Mouse (Mus musculus) layer of hippocampus, adult 18-20 months (tissue): ENCODE data around the gene Evi5. TPM values are rescaled to one million over a fixed set of nuclear protein-coding genes. Genes with fewer than 3 reads are reported as not detected.

Experiments used
- DNase-seq, 2 experiments: peaks; one replicate each; pipeline ENCODE4 v3.0.0; 2022; ENCODE audit warnings: low spot score in 2 of 2
- total RNA-seq, 2 experiments: library from RNA; stranded (reverse); gene quantifications; 2 replicates each; pipeline ENCODE4 v1.2.3; 2021

Gene Evi5
- total RNA-seq, 2 experiments from 2014 or later, result 62.7 to 65.5 TPM

GRCm38 (mm10) chr5:107873886-107874302 lies 1.0 kb downstream of the Evi5 start:
- peak in 1 of 2 experiments; percentile 17 for DNase-seq

GRCm38 (mm10) chr5:107873330-107873729 lies 1.6 kb downstream of the Evi5 start:
- DNase-seq, result no peak

DNA sequence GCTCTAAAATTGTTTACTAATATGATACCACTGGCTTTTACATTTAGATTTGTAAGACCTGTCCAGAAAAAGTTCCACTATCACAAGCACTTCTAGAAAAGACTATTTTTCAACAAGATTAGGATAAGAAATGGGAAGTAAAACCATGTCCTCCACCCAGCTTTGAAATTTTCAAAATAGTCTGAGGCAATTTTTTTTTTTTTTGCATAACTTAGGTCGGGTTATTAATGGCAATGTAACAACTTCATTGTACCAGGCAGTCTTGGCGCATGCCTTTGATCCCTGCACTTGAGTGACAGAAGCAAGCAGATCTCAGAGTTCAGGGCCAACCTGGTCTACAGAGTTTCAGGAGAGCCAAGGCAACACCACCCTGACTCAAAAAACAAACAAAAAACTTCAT lies 5.2 kb downstream of the Evi5 start:
- no peak for DNase-seq

- peak; percentile 84 to 88 for DNase-seq
Measured at GRCm38 (mm10) chr5:107868905-107869424, 5.9 kb downstream of the Evi5 start.

DNA sequence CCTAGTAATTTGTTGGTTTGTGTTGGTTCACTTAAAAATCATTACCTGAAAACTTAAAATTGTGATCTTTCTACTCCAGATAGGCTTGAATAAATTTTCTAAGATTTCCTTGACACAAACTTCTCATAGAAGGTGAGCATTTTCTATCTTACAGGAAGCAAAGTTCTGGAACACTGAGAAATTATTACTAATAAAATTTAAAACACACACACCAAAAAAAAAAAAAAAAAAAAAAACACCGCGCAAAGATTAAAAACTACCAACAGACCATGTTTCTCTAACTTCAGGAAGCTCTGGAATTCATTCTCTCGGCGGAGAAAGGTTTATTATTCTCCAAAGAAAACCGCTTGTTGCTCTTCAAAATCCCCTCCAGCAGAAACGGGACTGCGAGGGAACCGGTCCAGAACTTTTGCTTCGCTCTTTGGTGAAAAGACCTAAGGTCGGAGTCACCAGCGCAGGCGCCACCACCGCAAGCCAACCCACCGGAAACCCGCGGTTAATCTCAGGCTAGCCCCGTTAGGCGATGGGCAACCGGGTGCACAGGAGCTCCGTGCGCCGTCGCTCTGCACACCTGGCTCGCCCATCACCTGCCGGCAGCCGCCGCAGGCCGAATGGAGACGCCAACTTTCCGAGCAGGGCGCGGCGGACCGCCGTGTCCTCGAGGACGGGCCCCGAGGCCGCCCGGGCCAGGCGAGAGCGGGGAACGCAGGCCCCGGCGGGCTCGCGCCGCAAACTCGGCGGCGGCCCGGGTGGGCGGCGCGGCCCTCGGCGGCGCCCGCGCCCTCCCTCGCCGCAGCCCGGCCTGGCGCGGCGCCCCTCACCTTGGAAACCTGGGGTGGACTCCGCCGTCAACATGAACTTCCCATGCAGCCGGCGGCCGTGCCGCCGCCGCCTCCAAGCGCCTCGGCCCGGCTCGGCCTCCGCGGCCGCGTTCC lies 6.7 kb downstream of the Evi5 start:
- DNase-seq, result peak in 1 of 2 experiments; percentile 48

DNA sequence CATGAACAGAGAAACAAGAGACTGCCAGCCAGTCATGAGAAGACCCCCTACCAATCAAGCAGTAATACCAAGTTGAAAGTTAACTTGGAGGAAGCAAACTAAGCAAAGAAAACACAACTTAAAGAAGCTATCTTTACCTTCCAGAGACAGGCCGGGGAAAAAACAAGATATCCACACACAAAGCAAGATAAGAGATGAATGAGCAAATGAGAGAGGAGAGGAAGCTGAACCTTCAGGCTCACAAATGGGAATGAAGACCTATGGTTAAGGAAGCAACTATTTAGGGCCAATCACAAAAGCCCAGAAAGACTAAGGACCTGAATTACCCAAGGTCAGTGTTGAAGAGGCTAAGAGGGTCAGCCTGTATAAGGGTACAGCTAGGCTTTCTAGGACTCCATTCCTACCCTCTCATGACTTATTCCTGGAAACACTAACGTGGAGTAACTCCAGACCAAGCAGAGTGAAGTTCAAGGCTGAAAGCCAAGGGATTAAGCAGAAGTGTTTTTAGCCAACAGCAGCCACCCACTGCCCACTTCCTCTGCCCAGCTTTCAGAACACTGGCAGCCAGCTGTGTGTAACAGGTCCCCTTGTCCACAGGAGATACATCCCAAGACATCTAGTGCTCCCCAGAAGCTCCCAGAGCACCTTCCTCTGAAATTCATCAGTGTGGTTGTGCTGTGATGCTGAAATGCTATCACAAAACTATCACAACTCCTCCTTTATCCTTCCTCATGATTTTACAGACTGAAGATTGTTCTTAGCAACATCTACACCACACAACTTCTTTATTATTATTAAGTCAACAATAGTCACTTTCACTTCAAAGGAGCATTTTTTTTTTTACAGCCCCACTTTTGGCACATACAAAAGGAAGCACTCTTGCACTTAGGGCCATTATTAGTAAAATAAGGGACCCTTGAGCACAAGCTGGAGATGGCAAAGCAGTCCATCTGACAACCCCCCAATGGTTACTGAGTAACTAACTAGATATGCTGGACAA lies 8.5 kb downstream of the Evi5 start:
- no peak for DNase-seq

- no peak for DNase-seq
Measured at GRCm38 (mm10) chr5:107863971-107864370, 10.9 kb downstream of the Evi5 start.

DNA sequence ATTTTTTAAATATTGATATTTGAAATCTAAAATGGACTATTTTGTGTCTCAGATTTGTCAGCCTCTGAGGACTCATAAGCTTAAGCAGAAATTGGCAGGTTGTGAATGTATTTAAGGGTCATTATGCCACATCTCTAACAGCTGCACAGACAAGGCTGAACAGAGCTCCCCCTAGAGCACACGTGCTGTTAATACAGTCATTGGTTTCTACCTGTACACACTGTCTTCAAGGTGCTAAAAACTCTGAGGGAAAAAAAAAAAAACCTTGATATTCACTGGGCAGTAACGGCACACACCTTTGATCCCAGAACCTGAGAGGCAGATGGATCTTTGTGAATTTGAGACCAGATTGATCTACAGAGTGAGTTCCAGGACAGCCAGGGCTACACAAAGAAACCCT lies 15.9 kb downstream of the Evi5 start:
- no peak for DNase-seq

DNA sequence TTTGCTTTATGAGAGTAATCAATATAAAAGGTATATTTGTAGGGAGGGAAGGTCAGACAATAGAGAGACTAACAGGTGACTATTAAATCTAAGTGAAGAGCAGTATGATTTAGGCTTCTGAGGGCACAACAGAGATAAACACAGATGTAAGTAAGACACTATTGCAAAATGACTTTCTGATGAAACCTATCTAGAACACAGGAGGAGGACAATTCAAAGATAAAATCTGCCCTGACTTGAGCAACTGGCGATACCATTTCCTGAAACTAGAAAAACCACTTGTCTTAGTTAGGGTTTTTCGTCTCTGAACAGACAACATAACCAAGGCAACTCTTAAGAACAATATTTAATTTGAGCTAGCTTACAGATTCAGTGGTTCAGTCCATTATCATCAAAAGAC lies 19.4 kb downstream of the Evi5 start:
- DNase-seq, result no peak

GRCm38 (mm10) chr5:107854556-107854955 lies 20.4 kb downstream of the Evi5 start:
- no peak for DNase-seq

DNA sequence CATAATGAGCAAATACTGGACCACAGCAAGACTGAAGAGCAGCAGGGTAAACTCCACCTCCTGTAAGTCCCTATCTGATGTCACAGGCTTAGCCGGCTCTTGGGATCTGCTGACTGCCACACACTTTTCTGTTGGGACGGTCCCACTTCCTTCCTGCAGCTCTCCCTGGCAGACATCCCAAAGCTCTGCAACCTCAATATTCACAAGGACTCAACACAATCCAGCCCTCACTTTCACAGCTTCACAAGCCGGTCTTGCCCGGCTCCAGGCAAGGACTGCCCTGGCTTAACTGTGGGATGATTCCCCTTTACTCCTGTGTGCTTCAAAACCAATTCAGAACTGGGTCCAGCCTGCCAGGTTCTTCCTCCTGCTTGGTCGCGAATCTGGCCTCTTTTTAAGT lies 21.1 kb downstream of the Evi5 start:
- DNase-seq, result no peak

DNA sequence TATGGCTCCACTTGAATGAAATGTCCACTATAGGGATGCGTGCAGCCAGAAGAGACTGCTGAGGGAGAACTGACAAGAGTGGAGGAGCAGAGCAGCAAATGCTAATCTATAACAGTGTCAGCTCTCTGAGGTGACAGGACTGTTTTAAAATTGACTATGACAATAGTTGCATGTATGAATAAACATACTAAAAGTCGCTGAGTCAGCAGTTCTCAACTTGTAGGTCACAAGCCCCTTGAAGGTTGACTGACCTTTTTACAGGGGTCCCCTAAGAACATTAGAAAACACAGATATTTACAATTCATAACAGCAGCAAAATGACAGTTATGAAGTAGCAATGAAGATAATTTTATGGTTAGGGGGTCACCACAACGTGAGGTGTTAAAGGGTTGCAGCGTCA lies 25.9 kb downstream of the Evi5 start:
- no peak for DNase-seq

DNA sequence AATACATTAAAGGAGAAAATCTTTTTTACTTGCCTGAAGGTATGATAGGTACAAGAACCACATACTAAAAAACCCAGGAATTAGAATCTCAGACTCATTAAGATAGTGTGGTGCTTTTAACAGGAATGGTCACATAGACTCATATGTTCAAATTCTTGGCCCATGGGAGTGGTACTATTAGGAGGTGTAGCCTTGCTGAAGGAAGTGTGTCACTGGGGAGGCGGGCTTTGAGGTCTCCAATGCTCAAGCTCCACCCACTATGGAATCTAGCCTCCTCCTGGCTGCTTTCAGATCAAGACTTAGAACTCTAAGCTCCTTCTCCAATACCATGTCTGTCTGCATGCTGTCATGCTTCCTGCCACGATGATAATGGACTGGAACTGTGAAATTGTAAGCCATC lies 27.1 kb downstream of the Evi5 start:
- no peak for DNase-seq

- DNase-seq, result no peak
Measured at GRCm38 (mm10) chr5:107847349-107847748, 27.6 kb downstream of the Evi5 start.

DNA sequence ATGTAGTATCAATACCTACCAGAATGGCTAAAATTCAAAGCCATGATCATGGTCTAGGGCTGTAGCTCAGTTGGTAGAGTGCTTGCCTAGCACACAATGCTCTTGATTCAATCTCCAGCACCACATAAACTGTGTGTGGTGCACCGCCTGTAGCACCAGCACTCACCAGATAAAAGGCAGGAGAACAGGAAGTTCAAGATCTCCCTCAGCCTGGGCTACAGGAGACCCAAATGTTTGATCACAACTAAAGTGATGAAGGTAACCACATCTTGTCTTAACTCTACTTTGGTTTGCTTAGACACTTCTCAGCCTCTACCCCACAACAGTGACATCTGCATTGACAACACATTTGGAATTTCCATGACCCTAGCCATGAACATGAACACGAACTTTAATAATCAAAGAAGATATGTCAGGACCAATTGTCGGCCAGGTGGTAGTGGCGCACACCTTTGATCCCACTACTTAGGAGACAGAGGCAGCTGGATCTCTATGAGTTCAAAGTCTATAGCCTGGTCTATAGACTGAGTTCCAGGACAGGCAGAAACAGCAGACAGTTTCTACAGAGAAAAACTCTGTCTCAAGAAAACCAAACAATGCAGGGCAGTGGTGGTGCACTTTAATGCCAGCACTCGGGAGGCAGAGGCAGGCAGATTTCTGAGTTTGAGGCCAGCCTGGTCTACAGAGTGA lies 34.2 kb downstream of the Evi5 start:
- DNase-seq, result no peak

GRCm38 (mm10) chr5:107838891-107839644 lies 35.8 kb downstream of the Evi5 start:
- DNase-seq, result no peak

DNA sequence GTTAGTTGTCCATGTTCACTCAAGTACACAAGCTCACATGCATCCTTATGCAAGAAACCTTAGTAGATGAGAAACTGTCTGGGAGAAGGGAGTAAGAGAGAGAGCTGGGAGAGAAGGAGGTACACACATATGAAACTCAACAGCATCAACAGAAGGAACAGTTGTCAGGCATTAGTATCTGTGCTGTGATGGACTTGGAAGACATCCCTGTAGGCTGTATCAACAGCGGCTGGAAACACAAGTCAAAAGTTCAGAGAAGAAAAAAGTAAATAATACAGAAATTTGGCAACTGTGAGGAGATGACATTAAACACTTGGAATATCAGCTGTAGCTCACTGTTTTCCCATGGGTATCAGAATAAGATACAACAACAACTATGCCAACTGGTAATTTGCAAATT lies 40.6 kb downstream of the Evi5 start:
- DNase-seq, result no peak

DNA sequence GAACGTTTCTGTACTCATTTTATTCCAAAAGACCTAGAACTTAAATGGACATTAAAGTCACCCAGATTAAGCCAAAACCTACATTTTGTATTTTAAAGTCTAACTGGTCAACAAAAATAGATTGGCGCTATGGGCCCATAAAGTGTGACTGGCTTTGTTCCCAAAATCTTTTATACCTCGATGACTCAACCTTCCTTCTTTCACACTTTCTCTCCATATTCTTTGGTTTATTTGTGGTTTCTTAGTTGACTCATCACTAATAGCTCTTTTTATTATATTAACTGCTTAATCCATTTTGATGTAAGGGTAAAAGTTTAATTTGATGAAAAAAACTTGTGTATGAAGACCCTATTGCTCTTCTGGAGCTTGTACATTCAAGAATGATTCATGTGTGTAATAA lies 43.6 kb downstream of the Evi5 start:
- DNase-seq, result no peak

GRCm38 (mm10) chr5:107829998-107830560 lies 44.8 kb downstream of the Evi5 start, which contains the start of gene Ube2d2b:
Gene Ube2d2b, plus strand, starts transcription at chr5:107830099.
- DNase-seq, result no peak

DNA sequence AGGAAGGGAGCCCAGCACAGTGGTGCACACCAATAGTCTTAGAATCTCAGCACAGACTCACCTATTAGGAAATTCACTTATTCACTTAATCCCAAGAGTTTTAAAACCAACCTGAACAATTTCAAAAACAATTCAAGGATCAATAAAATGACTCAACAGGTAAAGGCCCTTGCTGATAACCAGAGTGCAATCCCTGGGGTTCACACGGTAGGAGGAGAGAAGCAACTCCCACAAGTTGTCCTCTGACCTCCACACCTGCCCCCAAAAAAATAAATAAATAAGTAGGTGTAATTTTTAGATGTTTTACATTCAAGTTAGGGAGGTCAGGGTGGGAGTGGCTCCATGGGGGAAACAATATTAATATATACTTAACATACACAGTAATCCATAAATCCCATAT lies 52.4 kb downstream of the Evi5 start:
- no peak for DNase-seq
